Mouse (Mus musculus) bone marrow, adult 2 months (tissue): ENCODE results near the gene Lsm3. TPM values are rescaled to one million over a fixed set of nuclear protein-coding genes. Genes with fewer than 3 reads are reported as not detected.

Source experiments
- H3K27ac ChIP-seq: fragments of 200-500 bp; 2 replicates; pipeline ENCODE4 v1.5.1; 2012; ENCODE audit warnings: low read depth, mild to moderate bottlenecking, control low read depth, inconsistent platforms, low read length; ENCODE audit not compliant: control insufficient read depth, poor library complexity, insufficient read depth
- H3K4me1 ChIP-seq: fragments of 200-500 bp; 2 replicates; pipeline ENCODE4 v1.6.1; 2011; ENCODE audit warnings: low read length; ENCODE audit not compliant: control insufficient read depth, insufficient read depth
- H3K4me3 ChIP-seq: fragments of 200-500 bp; replicated peaks from 2 replicates; pipeline ENCODE3; 2011; ENCODE audit warnings: mild to moderate bottlenecking, low read depth, low read length, control low read depth; ENCODE audit not compliant: control insufficient read depth
- CTCF ChIP-seq: fragments of 200-500 bp; IDR thresholded peaks from 2 replicates; pipeline ENCODE4 v1.5.1; 2011; ENCODE audit warnings: low read length, control low read depth; ENCODE audit not compliant: control insufficient read depth, insufficient read depth
- POLR2A ChIP-seq: fragments of 200-500 bp; IDR thresholded peaks from 2 replicates; pipeline ENCODE4 v1.6.1; 2011; ENCODE audit warnings: low read depth, mild to moderate bottlenecking, control low read depth, low read length, borderline replicate concordance; ENCODE audit not compliant: control insufficient read depth
- WGBS: fragments of 180-500 bp; shearing (Covaris S2); methylation state at CpG from one replicate; pipeline ENCODE4 v1.1.7; 2018; 5-methylcytosine and 5-hydroxymethylcytosine counted together
- polyA plus RNA-seq: library from polyadenylated mRNA; stranded (reverse); fragments of >200 nt; gene quantifications from 2 replicates; pipeline ENCODE4 v1.2.4, GENCODE M21; 2011; ENCODE audit warnings: low replicate concordance; ENCODE audit not compliant: missing spikeins, insufficient read depth, insufficient read length

The Lsm3 gene
- polyA plus RNA-seq, 1 experiment: 140 TPM

GRCm38 (mm10) chr6:91552693-91553092, 37.0 kb downstream of the Lsm3 start:
- 80% methylated on average over 3 of the region's 3 CpGs for WGBS

GRCm38 (mm10) chr6:91558565-91558964, 42.8 kb downstream of the Lsm3 start:
- TF ChIP-seq CTCF: no peak
- no peak for TF ChIP-seq POLR2A
- Histone ChIP-seq H3K4me1 (no peaks in the 10 kb centered on the region), H3K27ac (no peak overlapping the region), H3K4me3 (no peak overlapping the region)
- WGBS: 59% methylated on average over 1 of the region's 1 CpGs

More at GRCm38 (mm10) chr6:91552693-91553092, 37.0 kb downstream of the Lsm3 start:
- H3K27ac ChIP-seq: no peak overlapping the region
- no peak overlapping the region for H3K4me3 ChIP-seq
- TF ChIP-seq POLR2A: no peak
- no peaks in the 10 kb centered on the region for H3K4me1 ChIP-seq

- H3K4me1 ChIP-seq: no peaks in the 10 kb centered on the region
- TF ChIP-seq POLR2A (no peak), CTCF (no peak)
- no peak overlapping the region for H3K27ac ChIP-seq
- H3K4me3 ChIP-seq: no peak overlapping the region
- WGBS: 79% methylated on average over 4 of the region's 4 CpGs
Measured at GRCm38 (mm10) chr6:91559371-91559770, 43.6 kb downstream of the Lsm3 start.

- H3K4me1 ChIP-seq: no peaks in the 10 kb centered on the region
- H3K4me3 ChIP-seq: no peak overlapping the region
- TF ChIP-seq CTCF (no peak), POLR2A (no peak)
- no peak overlapping the region for H3K27ac ChIP-seq
- 88% methylated on average over 3 of the region's 3 CpGs for WGBS
Measured at GRCm38 (mm10) chr6:91560186-91560585, 44.5 kb downstream of the Lsm3 start.

- TF ChIP-seq CTCF: no peak
- no peak for TF ChIP-seq POLR2A
- H3K27ac ChIP-seq: no peak overlapping the region
- H3K4me1 ChIP-seq: no peaks in the 10 kb centered on the region
- 60% methylated on average over 3 of the region's 3 CpGs for WGBS
- no peak overlapping the region for H3K4me3 ChIP-seq
Measured at GRCm38 (mm10) chr6:91563031-91563430, 47.3 kb downstream of the Lsm3 start.

- TF ChIP-seq POLR2A (no peak), CTCF (no peak)
- no peak overlapping the region for H3K27ac ChIP-seq
- 67% methylated on average over 9 of the region's 9 CpGs for WGBS
- no peak overlapping the region for H3K4me3 ChIP-seq
- H3K4me1 ChIP-seq: no peaks in the 10 kb centered on the region
Measured at GRCm38 (mm10) chr6:91566407-91566806, 50.7 kb downstream of the Lsm3 start.

Other genes with a start within 250 kb of the Lsm3 start
- not detected in 2 replicates for gene Wnt7a, start 104.6 kb upstream of the Lsm3 start, polyA plus RNA-seq
- 5.7 and 6.7 TPM in 2 replicates for gene Chchd4, start 42.4 kb upstream of the Lsm3 start, polyA plus RNA-seq
- gene Tmem43, start 42.2 kb upstream of the Lsm3 start, polyA plus RNA-seq: 12.6 and 27.9 TPM in 2 replicates
- 8.7 and 17.1 TPM in 2 replicates for gene Xpc, start within 50 bp of the Lsm3 start, polyA plus RNA-seq
- gene Slc6a6, start 168.1 kb downstream of the Lsm3 start, polyA plus RNA-seq: 18.5 and 36.3 TPM in 2 replicates